Mouse (Mus musculus) embryonic facial prominence, embryonic 13.5 days (tissue): ENCODE measurements at regions not wholly inside any gene's neighbourhood (a gene's known extent, or its start where the extent isn't known, plus 50 kb on each side); places are given as distances from the start of the nearest gene placed in this dataset.

Experiments
- ATAC-seq: fragments of 200-750 bp; cut with Nextera tagmentation; 2 replicates; pipeline ENCODE4 v1.8.0; 2017; ENCODE audit warnings: low read depth; ENCODE audit not compliant: insufficient number of reproducible peaks, insufficient read depth, low FRiP score, low TSS enrichment
- H3K27ac ChIP-seq: fragments of 300-500 bp; sonication (generic); 2 replicates; pipeline ENCODE4 v1.5.1; 2015; ENCODE audit warnings: moderate library complexity, mild to moderate bottlenecking, inconsistent platforms
- H3K27me3 ChIP-seq: fragments of 300-500 bp; sonication (generic); 2 replicates; pipeline ENCODE4 v1.6.1; 2015; ENCODE audit warnings: mild to moderate bottlenecking, inconsistent platforms
- H3K36me3 ChIP-seq: fragments of 300-500 bp; sonication (generic); 2 replicates; pipeline ENCODE4 v1.6.1; 2015; ENCODE audit warnings: mild to moderate bottlenecking, inconsistent platforms
- H3K4me1 ChIP-seq: fragments of 300-500 bp; sonication (generic); 2 replicates; pipeline ENCODE4 v1.6.1; 2015; ENCODE audit warnings: inconsistent platforms
- H3K4me2 ChIP-seq: fragments of 300-500 bp; sonication (generic); 2 replicates; pipeline ENCODE4 v1.6.1; 2015; ENCODE audit warnings: moderate library complexity, mild to moderate bottlenecking, inconsistent platforms
- H3K4me3 ChIP-seq: fragments of 300-500 bp; sonication (generic); 2 replicates; pipeline ENCODE4 v1.5.1; 2015; ENCODE audit warnings: mild to moderate bottlenecking, inconsistent platforms
- H3K9ac ChIP-seq: fragments of 300-500 bp; sonication (generic); 2 replicates; pipeline ENCODE4 v1.6.1; 2015; ENCODE audit warnings: mild to moderate bottlenecking, inconsistent platforms
- H3K9me3 ChIP-seq: fragments of 300-500 bp; sonication (generic); 2 replicates; pipeline ENCODE4 v1.6.1; 2016; ENCODE audit warnings: inconsistent platforms
- WGBS: fragments of 180-500 bp; shearing (Covaris S2); methylation state at CpG from one replicate; pipeline ENCODE4 v1.1.7; 2015; ENCODE audit warnings: mixed read lengths; 5-methylcytosine and 5-hydroxymethylcytosine counted together

GRCm38 (mm10) chr7:95578633-95579032 is 592.4 kb upstream of the Tenm4 start:
- Histone ChIP-seq H3K9ac (no peak overlapping the region), H3K27me3 (no peaks in the 10 kb centered on the region), H3K4me1 (no peaks in the 10 kb centered on the region), H3K9me3 (no peaks in the 10 kb centered on the region), H3K36me3 (no peaks in the 10 kb centered on the region), H3K4me2 (no peak overlapping the region), H3K4me3 (no peak overlapping the region), H3K27ac (no peak overlapping the region)
- 92% methylated on average over 2 of the region's 2 CpGs for WGBS
- no peak for ATAC-seq

- Histone ChIP-seq H3K36me3 (no peaks in the 10 kb centered on the region), H3K4me1 (no peaks in the 10 kb centered on the region), H3K27me3 (no peaks in the 10 kb centered on the region), H3K9me3 (no peaks in the 10 kb centered on the region), H3K9ac (no peak overlapping the region), H3K27ac (no peak overlapping the region), H3K4me3 (no peak overlapping the region), H3K4me2 (no peak overlapping the region)
- no peak for ATAC-seq
- WGBS = 70% methylated on average over 7 of the region's 7 CpGs
These were observed 589.7 kb upstream of the Tenm4 start for GRCm38 (mm10) chr7:95581325-95581724.

GRCm38 (mm10) chr7:95598339-95598738 is 572.7 kb upstream of the Tenm4 start:
- ATAC-seq = no peak
- Histone ChIP-seq H3K27ac (no peak overlapping the region), H3K4me3 (no peak overlapping the region), H3K27me3 (no peaks in the 10 kb centered on the region), H3K36me3 (no peaks in the 10 kb centered on the region), H3K4me2 (no peak overlapping the region), H3K9ac (no peak overlapping the region), H3K4me1 (no peaks in the 10 kb centered on the region), H3K9me3 (no peaks in the 10 kb centered on the region)
- whole genome bisulfite sequencing = 77% methylated on average over 2 of the region's 2 CpGs

- Histone ChIP-seq H3K27me3 (no peaks in the 10 kb centered on the region), H3K27ac (no peak overlapping the region), H3K4me3 (no peak overlapping the region), H3K36me3 (no peaks in the 10 kb centered on the region), H3K9ac (no peak overlapping the region), H3K9me3 (no peaks in the 10 kb centered on the region), H3K4me2 (no peak overlapping the region), H3K4me1 (no peaks in the 10 kb centered on the region)
- WGBS = 83% methylated on average over 2 of the region's 2 CpGs
- no peak for ATAC-seq
These were observed 557.3 kb upstream of the Tenm4 start for GRCm38 (mm10) chr7:95613736-95614135.

- no peak for ATAC-seq
- 55% methylated on average over 2 of the region's 2 CpGs for WGBS
- no peak overlapping the region for H3K9ac ChIP-seq
- H3K9me3 ChIP-seq = 0 out of 2 replicates have a peak, but pooled peaks cover 3% of the 10 kb centered on the region
- H3K4me3 ChIP-seq = no peak overlapping the region
- H3K4me1 ChIP-seq = no peaks in the 10 kb centered on the region
- no peak overlapping the region for H3K4me2 ChIP-seq
- H3K27me3 ChIP-seq = no peaks in the 10 kb centered on the region
- H3K27ac ChIP-seq = no peak overlapping the region
- H3K36me3 ChIP-seq = no peaks in the 10 kb centered on the region
These were observed 553.7 kb upstream of the Tenm4 start for GRCm38 (mm10) chr7:95617370-95617769.

GRCm38 (mm10) chr7:95618170-95618569 is 552.9 kb upstream of the Tenm4 start:
- H3K4me2 ChIP-seq = no peak overlapping the region
- H3K27ac ChIP-seq = no peak overlapping the region
- H3K9me3 ChIP-seq = 0 out of 2 replicates have a peak, but pooled peaks cover 3% of the 10 kb centered on the region
- H3K4me3 ChIP-seq = no peak overlapping the region
- H3K9ac ChIP-seq = no peak overlapping the region
- no peaks in the 10 kb centered on the region for H3K36me3 ChIP-seq
- H3K27me3 ChIP-seq = no peaks in the 10 kb centered on the region
- no peaks in the 10 kb centered on the region for H3K4me1 ChIP-seq
- no peak for ATAC-seq

- Histone ChIP-seq H3K9me3 (0 out of 2 replicates have a peak, but pooled peaks cover 3% of the 10 kb centered on the region), H3K9ac (no peak overlapping the region), H3K36me3 (no peaks in the 10 kb centered on the region), H3K4me3 (no peak overlapping the region), H3K27ac (no peak overlapping the region), H3K27me3 (no peaks in the 10 kb centered on the region), H3K4me2 (no peak overlapping the region), H3K4me1 (no peaks in the 10 kb centered on the region)
- ATAC-seq = no peak
These were observed 551.0 kb upstream of the Tenm4 start for GRCm38 (mm10) chr7:95620079-95620478.

GRCm38 (mm10) chr7:95640683-95641082 is 530.4 kb upstream of the Tenm4 start:
- Histone ChIP-seq H3K4me3 (no peak overlapping the region), H3K36me3 (no peaks in the 10 kb centered on the region), H3K9ac (no peak overlapping the region), H3K9me3 (no peaks in the 10 kb centered on the region), H3K27me3 (no peaks in the 10 kb centered on the region), H3K27ac (no peak overlapping the region), H3K4me2 (no peak overlapping the region), H3K4me1 (no peaks in the 10 kb centered on the region)
- 81% methylated on average over 5 of the region's 5 CpGs for WGBS
- no peak for ATAC-seq

- H3K4me3 ChIP-seq = no peak overlapping the region
- WGBS = 92% methylated on average over 1 of the region's 1 CpGs
- no peaks in the 10 kb centered on the region for H3K9me3 ChIP-seq
- H3K9ac ChIP-seq = no peak overlapping the region
- no peaks in the 10 kb centered on the region for H3K27me3 ChIP-seq
- no peak for ATAC-seq
- H3K4me2 ChIP-seq = no peak overlapping the region
- H3K36me3 ChIP-seq = no peaks in the 10 kb centered on the region
- H3K27ac ChIP-seq = no peak overlapping the region
- H3K4me1 ChIP-seq = no peaks in the 10 kb centered on the region
These were observed 496.7 kb upstream of the Tenm4 start for GRCm38 (mm10) chr7:95674319-95674718.

GRCm38 (mm10) chr7:95682521-95682920 is 488.5 kb upstream of the Tenm4 start:
- H3K27me3 ChIP-seq = peaks cover 3% of the 10 kb centered on the region; the same call in 1 of the 2 replicates
- WGBS = 16% methylated on average over 3 of the region's 3 CpGs

GRCm38 (mm10) chr7:95687733-95688132 is 483.3 kb upstream of the Tenm4 start:
- H3K36me3 ChIP-seq = no peaks in the 10 kb centered on the region
- peaks cover 3% of the 10 kb centered on the region for H3K27me3 ChIP-seq
- WGBS = 48% methylated on average over 3 of the region's 3 CpGs
- H3K9me3 ChIP-seq = no peaks in the 10 kb centered on the region
- no peak overlapping the region; the same call in 1 of the 2 replicates for H3K4me2 ChIP-seq
- H3K27ac ChIP-seq = no peak overlapping the region
- no peak for ATAC-seq
- H3K4me1 ChIP-seq = peaks cover 18% of the 10 kb centered on the region
- H3K9ac ChIP-seq = no peak overlapping the region
- no peak overlapping the region for H3K4me3 ChIP-seq

More at GRCm38 (mm10) chr7:95682521-95682920, 488.5 kb upstream of the Tenm4 start:
- Histone ChIP-seq H3K4me3 (no peak overlapping the region), H3K9me3 (no peaks in the 10 kb centered on the region), H3K4me2 (no peak overlapping the region), H3K36me3 (no peaks in the 10 kb centered on the region), H3K9ac (no peak overlapping the region), H3K4me1 (peaks cover 7% of the 10 kb centered on the region), H3K27ac (peak overlapping the region; percentile 45)
- no peak for ATAC-seq

GRCm38 (mm10) chr7:95688151-95689146 is 482.6 kb upstream of the Tenm4 start:
- Histone ChIP-seq H3K27me3 (peaks cover 3% of the 10 kb centered on the region), H3K27ac (peak overlapping the region; percentile 22; the same call in 1 of the 2 replicates), H3K4me2 (peak overlapping the region; percentile 64), H3K9me3 (no peaks in the 10 kb centered on the region), H3K4me1 (peaks cover 17% of the 10 kb centered on the region), H3K36me3 (no peaks in the 10 kb centered on the region), H3K9ac (peak overlapping the region; percentile 58; the same call in 1 of the 2 replicates), H3K4me3 (peak overlapping the region; percentile 34)
- no peak for ATAC-seq
- 8% methylated on average over 16 of the region's 16 CpGs for WGBS
